Mouse (Mus musculus): ENCODE measurements around the gene Rgs3.

Gene Rgs3

DNA sequence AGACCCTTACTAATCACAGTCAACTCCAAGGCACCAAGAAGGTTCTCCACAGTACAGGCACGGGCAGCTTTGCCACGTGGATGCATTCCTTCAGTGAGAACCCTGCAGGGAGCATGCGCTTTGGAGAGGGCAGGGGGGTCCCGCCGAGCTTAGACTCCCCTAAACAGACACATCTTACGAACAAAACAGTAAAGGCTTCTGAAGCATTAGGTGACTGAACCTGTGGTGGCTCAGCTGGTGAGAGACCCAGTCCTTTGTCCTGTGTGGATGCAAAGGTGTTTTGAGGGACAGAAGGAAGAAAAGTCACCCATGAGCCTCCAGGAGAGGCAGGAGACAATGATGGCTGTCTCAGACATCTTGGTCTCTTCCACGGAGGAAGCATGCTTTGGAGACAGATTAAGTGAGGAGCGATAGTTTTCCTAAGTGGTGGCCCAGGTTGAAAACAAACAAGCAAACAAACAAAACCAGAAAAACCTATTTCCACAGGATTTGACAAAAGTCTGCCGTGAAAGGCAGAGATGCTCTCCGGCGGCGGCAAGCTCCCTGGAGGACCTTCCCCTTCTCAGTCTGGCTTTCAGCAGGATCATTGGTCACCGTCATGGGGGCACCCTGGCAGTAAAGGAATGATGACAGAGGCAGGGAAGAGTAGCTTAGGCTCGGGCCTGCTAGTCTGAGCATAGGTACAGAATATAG, 100.4 kb downstream of the Rgs3 start:
- DNase-seq: no peak

DNA sequence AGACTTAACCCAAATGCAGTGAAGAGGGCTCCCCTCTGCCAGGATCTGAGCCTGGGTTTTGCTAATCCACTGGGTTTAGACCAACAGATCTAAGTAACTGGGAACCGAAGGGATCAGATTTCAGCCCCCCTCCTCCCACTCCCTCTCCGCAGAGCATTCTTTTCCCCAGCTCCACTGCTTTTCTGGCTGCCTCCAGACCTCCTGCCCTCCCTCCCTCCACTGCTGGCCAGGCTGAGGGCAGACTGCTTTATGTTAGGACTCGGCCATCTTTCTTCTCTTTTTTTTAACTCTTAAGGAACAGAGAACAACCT, 100.9 kb downstream of the Rgs3 start:
- peak; percentile 58 to 74 for DNase-seq

DNA sequence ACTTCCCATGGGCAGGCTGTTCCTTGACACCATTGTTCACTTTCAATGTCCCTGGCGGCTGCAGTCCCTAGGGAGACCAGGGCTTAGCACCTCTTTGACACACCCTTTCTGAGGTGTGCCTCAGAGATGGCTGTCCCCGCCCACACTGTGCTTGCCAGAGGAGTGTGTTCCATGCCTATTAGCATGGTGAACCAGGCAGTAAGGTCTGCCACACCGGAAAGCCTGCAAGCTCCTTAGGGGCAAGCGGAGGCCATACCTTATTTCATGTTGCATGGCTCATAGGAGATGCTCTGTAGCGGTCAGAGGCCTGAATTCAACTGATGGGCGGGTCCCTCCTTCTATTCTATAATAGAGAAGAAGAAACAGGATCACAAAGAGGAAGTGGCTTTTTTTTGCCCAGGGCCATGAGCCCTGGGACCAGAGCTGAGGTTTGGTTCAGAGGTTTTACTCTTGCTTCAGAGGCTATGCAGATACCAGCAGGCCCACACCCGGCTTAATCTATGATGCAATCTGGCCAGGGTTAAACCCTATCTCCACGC, 101.7 kb downstream of the Rgs3 start:
- peak; percentile 47 to 53 for DNase-seq

DNA sequence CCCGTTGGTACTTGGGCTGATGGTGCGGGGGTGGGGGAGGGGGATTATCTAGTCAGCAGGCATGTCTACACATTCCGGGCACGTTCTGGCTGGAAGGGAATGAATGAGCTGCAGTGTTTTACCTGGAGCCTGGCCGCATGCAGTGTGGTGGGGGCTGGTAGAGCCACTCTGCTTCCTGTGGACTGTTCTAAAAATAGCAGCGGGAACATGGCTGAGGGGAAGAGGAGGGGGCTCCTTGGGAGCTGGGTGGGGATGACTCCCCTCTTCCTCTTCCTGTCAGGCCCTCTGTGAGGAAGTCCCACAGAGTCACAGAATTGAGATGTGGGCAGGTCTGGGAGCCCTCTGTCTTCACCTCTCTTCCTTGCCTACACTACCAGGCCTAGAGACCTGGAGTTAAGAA, 103.7 kb downstream of the Rgs3 start:
- DNase-seq: peak; percentile 46 to 55

DNA sequence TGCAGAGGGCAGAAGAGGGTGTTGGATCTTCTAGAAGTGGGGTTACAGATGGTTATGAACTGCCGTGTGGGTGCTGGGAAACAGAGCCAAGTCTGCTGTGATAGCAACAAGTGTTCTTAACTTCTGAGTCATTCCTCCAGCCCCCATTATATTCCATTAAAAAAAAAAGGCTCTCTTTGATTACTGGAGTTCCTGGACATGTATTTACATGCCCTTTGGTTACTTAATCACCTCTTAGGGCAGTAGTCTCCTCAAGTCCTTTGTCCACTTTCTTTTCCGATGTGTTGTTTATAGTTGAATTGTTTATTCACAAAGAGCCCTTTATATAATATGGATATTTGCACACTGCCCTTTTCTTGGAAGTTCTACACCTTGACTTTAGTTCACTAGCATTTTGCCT, 106.2 kb downstream of the Rgs3 start:
- no peak for DNase-seq

DNA sequence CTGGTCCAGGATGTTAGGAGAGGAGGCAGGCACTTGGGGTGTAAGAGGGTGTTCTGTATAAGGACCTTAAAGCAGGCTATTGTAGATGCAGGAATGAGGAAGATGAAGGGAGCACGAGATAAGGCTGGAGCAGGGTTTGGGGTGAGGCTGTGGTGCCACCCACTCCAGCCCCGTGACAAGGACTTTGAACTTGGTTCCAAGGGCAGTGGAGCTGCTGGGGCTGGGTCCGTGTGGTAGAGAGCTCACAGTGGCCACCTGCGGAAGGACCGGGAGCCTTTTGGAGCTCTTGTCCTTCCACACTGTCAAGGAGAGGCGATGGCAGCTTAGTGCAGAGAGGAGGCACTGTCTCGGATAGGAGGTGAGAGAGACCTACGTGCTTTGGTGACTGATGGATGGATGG, 109.0 kb downstream of the Rgs3 start:
- no peak for DNase-seq

DNA sequence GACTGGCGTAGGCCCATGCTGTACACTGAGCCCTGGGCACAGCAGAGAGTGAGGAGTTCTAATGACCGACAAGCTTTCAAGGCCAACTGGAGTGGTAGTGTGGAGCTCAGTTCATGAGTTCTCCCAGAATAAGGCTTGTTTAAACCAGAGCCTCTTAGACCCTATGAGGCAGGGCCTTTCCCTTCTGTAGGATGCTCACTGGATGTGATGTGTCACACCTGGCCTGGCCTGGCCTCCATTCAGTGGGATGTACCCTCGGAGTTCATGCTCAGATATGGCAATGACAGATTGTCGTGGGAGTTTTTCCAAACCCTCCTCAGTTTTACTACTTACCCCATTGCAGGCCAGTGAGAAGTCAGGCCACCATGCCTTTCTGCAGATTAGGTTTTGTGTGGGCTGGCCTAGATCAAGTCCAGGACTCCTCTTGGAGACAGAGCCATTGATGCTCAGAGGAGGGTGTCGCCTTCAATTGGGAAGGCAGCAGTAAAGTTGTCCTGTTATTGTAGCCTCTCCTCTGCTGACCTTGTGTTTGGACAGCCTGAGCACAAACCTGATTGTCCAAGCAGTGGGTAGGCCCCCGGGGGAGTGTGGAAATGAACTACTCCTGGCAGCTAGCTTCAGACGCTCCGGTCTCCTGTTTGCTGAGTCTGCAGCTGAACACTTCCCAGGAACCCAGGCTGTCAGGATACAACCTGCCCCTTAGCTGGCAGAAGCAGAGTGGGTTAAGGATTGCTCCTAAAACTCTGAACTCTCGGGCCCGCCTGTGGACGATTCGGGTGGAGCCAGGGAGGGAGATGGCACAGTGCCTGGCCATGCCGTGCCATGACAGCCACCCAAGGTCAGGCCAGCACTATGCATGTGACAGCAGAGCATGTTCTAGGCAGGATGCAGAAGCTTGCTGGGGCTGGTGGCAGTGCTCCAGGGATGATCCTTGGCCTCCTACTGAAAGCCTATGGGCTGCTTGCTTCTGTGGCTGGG, 109.7 kb downstream of the Rgs3 start:
- peak; percentile 61 to 78 for DNase-seq

DNA sequence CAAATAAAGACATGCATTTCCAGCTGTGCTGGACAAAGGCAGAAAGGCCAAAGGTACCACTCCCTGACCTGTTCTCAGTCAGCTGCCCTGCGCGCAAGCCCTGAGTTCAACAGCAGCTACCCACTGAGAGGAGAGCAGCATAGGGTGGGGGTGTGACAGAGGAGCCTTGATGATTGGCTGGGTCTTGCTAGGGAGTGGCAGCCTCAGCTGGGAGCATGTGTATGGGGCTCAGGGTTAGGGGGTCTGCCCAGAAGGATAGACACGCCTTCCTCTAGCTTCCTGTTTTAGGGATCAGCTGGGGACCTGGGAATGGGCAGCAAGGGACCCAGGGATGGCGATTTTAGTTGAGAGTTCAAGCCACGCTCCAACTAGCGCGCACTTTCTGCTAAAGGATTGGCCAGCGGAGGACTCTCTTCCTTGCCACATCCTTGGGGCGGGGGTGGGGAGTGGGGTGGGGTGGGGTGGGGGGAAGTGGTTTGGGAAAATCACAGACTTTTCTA, 113.9 kb downstream of the Rgs3 start:
- DNase-seq: peak in 1 of 2 experiments; percentile 42

DNA sequence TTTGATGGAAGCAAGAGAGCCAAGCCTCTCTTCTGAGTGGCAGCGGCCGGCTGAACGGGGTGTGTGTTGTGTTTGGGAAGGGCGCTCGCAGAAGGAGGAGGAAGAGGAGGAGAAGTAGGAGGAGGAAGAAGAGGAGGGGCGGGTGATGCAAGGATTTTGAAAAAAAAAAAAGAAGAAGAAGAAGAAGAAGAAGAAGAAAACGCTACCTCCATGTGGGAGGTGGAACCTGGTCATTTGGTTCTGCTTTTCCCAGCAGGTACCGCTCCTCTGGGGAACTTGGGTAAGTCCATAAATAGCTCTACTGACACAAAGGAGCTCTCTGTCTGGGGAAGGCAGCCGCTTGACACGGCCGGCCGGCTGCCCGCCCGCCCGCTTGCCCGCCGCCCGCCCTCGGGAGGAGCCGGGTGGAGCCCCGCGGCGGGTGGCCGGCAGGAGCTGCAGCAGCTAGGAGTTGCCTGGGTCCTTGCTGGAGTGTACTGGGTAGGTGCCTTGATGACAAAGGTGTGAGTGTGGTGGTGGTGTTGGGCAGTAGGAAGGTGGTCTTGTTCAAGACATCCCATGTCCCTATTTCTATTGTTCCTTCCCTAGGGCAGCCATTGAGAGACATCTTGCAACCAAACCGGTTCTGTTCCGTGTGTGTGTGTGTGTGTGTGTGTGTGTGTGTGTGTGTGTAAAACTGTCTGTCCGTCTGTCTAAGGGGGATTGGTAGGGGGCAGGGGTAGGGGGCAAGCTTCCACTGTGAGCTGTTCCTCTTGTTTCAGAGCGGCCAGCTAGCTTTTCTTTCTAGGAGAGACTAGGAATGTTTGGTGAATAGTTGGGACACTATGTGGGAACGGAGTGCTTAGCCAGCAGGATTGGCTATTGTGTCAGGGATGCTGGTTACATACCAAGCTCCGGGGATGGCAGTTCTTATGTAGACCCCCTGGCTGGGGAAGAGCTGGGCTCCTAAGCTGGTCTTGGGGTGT, 114.7 kb downstream of the Rgs3 start:
- DNase-seq: peak; percentile 53 to 65

DNA sequence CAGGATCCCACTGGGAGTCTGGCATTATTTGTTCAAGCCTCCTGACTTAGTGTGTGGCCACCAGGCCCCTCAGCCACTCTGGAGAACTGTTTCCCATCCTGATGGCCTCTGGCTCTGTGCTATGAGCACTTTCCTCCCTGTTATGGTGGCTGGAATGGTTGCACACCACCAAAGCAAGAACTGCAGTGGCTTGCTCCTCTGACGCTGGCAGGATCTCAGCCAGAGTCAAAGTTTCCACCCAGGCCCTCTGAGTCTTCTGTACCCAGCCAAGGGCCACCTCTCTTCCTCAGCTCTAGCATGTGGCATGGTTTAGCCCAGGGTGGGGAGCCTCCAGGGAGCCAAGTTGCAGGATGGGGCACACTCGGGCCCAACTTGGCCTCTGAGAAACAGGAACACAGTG, 115.7 kb downstream of the Rgs3 start:
- DNase-seq: no peak

DNA sequence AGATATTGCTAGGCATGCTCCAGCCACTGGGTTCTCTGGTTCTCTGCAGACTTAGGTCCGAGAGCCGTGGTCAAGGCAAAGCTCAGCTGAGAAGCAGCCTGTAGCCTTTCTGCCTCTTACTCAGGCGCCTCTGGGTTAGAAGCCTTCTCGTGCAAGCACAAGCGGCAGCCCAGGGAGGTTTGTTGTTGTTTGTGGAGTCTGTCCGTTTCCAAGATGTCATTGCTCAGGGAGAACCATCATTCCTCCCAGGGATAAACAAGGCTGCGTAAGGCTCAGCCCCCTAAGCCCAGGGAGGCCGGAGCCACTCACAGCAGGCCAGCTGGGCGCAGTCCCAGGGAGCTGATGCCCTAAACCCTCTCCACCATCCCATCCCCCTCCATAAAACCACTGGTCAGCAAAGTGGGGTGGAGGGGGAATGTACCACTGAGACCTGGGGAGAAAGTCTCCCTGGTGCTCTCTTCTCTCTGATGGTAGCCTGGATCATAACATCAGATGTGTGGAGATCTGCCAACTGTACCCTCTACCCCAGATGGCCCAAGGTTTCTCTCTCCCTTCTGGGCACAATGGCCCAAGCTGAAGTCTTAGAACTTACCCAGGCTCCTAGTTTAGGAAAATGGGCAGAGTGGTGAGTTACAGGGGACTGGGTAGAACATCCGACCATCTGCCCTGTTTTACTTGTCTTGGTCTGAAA, 117.5 kb downstream of the Rgs3 start:
- DNase-seq: peak in 1 of 2 experiments; percentile 56

DNA sequence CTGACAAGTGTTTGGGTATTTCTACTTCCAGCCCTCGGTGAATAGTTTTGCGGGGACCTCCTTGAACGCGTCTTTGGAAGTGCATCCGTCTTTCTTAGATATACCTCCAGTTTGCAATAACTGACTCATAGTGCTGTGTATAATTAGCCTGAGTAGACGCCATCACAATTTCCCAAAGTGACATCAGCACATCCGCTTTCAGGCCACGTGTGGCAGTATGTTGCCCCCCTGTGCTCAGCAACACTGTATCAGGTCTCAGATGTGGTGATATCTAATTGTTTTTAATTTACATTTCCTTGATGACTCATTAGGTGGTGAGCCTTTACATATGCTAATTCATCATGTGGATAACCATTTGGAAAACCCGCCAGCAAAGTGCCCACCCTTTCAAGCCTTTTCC, 119.5 kb downstream of the Rgs3 start:
- DNase-seq: no peak

DNA sequence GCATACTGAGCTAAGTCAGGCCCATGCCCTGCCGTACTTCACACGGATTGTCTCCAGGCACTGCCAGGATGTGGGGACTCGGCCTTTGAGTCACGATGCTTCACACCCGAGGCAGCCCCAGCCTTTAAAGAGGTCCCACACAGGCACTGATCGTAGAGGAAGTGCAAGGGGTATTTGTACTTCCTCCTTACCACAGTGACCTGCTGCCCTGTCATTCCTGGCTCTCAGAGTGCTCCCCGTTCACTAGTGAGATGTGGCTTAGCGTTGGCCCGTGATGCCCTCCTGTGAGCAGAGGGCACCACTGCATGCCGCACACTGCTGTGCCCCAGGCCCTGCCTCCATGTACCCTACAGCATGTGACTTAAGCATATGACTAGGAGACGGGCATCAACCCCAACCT, 121.8 kb downstream of the Rgs3 start:
- DNase-seq: no peak

DNA sequence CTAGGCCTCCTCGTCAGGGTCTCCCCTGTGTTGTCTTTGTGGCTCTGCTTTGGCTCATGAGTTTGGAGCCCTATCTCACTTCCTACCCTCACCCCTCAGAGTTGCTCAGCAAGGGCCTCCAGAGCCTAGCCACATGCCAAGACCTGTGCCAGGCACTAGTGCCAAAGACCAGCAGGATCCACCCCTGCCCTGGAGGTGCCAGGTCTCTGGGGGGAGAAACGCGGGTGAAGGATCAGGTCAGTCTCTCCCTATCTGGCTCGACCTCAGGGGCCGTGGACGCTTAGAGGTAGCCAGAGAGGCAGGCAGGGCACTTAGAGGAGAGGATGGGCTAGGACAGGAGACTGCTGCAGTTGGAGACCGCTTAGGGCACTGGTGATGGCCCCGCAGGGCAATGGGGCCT, 122.7 kb downstream of the Rgs3 start:
- no peak for DNase-seq

DNA sequence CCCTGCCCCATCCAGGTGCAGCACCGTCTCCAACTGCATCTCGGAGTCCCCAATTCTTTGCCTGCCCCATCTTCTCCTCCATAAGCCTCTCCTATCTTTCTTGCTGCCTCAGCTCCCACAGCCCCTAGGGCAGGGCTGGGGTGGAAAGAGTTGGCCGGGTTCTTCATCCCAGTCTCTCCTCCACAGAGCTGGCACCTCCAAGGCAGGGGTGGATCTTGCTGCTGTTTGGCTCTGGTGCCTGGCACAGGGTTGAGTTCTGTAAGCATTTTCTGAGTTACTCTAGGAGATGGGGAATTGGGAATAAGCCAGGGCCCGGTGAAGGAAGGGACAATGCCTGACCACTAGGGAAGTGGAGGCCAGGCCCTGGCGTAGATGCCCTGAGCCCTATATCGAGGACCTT, 123.5 kb downstream of the Rgs3 start:
- no peak for DNase-seq

DNA sequence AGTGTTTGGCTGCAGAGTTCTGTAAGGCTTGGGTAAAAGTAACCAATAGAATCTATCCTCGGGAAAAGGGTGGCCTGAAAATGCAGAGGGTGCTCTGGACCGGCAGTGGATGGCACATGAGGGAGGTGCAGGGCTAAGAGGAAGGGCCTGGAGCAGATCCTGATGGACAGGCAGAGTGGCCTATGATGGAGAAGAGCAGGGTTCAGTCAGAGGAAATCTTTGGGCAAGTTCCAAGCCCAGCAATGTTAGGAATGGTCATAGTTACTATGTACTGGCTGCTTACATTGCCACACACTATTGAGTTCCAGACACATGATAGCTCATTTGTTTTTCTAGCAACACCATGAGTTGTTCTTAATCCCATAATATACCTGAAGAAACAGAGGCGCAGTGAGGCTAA, 124.7 kb downstream of the Rgs3 start:
- DNase-seq: peak; percentile 76 to 85

DNA sequence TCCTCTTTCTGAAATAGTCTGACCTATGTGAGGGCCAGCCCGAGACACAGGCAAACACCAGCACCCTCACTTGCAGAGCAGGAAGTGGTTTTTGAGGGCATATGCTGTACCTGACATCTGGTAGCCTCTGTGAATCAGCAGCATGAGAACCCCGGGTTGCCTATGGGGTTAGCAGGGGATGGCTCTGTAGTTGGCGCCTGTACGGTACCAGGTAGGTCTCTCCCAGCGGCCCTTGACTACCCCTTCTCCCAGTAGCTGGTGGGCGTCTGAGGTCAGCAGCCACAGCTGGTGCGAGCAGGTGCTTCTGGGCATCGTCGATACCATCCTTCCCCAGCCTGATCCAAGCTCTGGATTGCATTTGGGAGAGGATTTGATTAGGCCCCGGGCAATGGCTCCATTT, 125.6 kb downstream of the Rgs3 start:
- no peak for DNase-seq

DNA sequence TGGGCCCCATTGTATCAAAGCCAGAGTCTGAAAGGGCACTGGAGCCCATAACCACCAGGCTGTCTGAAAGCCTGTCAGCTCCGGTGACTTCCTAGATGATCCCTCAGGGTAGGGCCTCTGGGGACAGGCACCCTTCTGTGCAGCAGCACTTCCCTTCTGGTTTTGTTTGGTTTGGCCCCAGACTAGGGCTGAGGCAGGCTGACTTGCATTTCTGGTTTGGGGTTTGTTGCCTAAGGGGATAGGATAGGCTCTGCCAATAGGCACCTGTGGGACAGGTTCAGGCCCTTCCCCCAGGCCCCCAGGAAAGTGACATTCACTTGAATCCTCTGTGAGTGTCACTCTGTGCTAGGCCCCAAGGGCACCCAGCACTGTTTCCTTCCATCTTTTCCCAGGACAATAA, 127.1 kb downstream of the Rgs3 start:
- peak in 1 of 2 experiments; percentile 45 for DNase-seq

DNA sequence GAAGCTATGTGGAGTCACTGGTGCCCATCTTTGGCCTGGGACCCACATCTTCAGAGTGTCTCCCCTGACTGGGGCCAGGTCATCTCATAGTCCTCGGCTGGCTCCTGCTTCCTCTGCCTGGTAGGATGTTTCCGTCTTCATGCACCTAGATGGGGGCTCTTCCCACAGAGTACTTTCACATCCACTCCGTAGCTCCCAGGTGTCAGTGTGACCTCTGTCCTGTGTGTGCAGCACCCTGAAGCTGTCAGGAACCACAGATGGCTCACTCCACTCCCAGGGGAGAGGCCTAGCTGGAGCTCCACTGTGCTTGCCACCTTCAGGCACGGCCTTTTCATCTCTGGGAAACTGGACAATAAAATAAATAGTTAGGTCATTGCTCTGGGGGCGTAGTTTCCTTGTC, 128.5 kb downstream of the Rgs3 start:
- DNase-seq: no peak

DNA sequence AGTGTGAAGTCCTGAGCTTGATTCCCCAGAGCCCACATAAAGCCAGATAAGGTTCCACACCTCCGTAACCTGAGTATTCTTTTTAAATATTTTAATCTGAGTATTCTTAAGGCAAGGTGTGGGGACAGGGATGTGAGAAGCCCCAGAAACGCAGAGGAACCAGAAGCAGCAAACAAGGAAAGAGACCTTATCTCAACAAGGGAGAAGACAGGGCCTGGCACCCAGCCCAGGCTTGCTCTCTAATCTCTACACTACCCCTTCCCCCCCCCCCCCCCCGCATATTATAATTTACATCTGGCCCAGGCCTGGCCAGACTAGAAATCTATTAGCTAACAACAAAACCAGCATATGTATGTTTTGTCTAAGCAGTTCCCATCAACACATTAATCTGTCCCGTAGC, 131.3 kb downstream of the Rgs3 start:
- DNase-seq: peak in 1 of 2 experiments; percentile 57

DNA sequence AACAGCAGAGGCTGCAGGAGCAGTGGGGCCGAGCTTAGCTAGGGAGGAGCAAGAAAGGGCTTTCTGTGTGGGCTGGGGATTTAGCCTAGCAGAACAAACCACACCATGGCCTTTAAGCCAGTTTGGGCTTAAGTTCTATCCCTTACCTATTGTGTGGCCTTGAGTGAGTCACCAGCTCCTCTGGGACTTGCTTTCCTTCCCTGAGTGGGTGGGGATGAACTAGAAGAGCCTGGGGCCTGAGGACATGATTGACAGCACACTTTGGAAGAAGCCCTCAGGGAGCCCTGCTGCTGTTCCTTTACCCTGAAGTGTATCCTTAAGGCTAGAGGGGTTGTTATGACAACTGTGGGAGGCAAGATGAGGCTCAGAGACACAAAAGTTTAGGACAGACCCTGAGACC, 132.0 kb downstream of the Rgs3 start:
- no peak for DNase-seq

DNA sequence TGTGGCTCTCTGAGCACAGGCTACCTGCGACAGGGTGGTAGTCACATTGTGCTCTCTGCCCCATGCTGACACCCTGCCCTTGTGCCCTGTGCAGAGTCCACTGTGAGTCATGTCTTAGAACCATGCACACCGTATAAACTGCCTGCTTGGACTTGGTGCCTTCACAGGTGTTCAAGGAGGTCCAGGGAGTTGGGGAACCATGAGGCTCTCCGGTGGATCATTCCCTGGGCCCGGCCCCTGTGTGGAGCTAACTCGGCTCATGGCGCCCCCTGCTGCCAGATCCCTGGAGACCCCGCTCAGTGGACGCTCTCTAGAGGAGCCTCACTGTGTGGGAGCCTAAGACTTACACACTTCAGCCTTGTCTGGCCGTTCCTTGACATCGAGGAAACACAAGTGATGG, 134.2 kb downstream of the Rgs3 start:
- DNase-seq: peak; percentile 65 to 75

Data from lung, postnatal 4 days (tissue).